Mouse (Mus musculus) hindbrain, postnatal 0 days (tissue): Measurements from ENCODE around the gene Rnf185. TPM values are rescaled to one million over a fixed set of nuclear protein-coding genes. Genes with fewer than 3 reads are reported as not detected.

Experiments used
- ATAC-seq: fragments of 200-750 bp; cut with Nextera tagmentation; 2 replicates; pipeline ENCODE4 v1.8.0; 2017; ENCODE audit warnings: mild to moderate bottlenecking, moderate TSS enrichment, moderate library complexity
- DNase-seq: peaks from one replicate; pipeline ENCODE4 v3.0.0-alpha.2; 2015; ENCODE audit warnings: low spot score
- H3K27ac ChIP-seq: fragments of 300-500 bp; sonication (generic); 2 replicates; pipeline ENCODE4 v1.5.1; 2014; ENCODE audit warnings: mild to moderate bottlenecking
- H3K27me3 ChIP-seq: fragments of 300-500 bp; sonication (generic); 2 replicates; pipeline ENCODE4 v1.6.1; 2014; ENCODE audit warnings: low read length, mixed read lengths; ENCODE audit not compliant: insufficient read depth
- H3K36me3 ChIP-seq: fragments of 300-500 bp; sonication (generic); 2 replicates; pipeline ENCODE4 v1.6.1; 2014; ENCODE audit warnings: low read length, mixed read lengths; ENCODE audit not compliant: insufficient read depth
- H3K4me1 ChIP-seq: fragments of 300-500 bp; sonication (generic); 2 replicates; pipeline ENCODE4 v1.6.1; 2014; ENCODE audit warnings: antibody characterized with exemption, low read length, mixed read lengths; ENCODE audit not compliant: insufficient read depth
- H3K4me2 ChIP-seq: fragments of 300-500 bp; sonication (generic); 2 replicates; pipeline ENCODE4 v1.6.1; 2014; ENCODE audit warnings: low read depth, mild to moderate bottlenecking, low read length, moderate library complexity, mixed read lengths
- H3K4me3 ChIP-seq: fragments of 300-500 bp; sonication (generic); 2 replicates; pipeline ENCODE4 v1.5.1; 2014; ENCODE audit warnings: low read length
- H3K9ac ChIP-seq: fragments of 300-500 bp; sonication (generic); replicated peaks from 2 replicates; pipeline ENCODE4 v1.6.1; 2014; ENCODE audit warnings: mild to moderate bottlenecking, low read length, moderate library complexity, mixed read lengths
- H3K9me3 ChIP-seq: fragments of 300-500 bp; sonication (generic); 2 replicates; pipeline ENCODE4 v1.6.1; 2016; ENCODE audit warnings: low read length, mixed read lengths
- CTCF ChIP-seq: IDR thresholded peaks from 2 replicates; pipeline ENCODE4 v1.5.1; 2016; ENCODE audit warnings: antibody characterized with exemption, control low read depth, low read depth
- WGBS: fragments of 180-500 bp; shearing (Covaris S2); extraction: QIAGEN DNeasy Blood & Tissue Kit; methylation state at CpG from one replicate; pipeline ENCODE4 v1.1.7; 2014; 5-methylcytosine and 5-hydroxymethylcytosine counted together
- polyA plus RNA-seq: library from polyadenylated mRNA; unstranded; fragments of >200 nt; fragmentation: Nextera tagmentation; extraction: Ambion mirVana; gene quantifications from 2 replicates; pipeline ENCODE4 v1.2.1, GENCODE M21; 2015
- total RNA-seq: library from RNA; depleted of rRNA; stranded (reverse); fragments of >200 nt; gene quantifications from 2 replicates; pipeline ENCODE4 v1.2.3, GENCODE M21; 2014; rRNA removed

The Rnf185 gene
- total and polyA plus RNA-seq, 2 experiments from 2014 or later: 36.1 to 36.6 TPM

- Histone ChIP-seq H3K9ac (peak overlapping the region; percentile 71; the same call in 1 of the 2 replicates), H3K4me1 (peaks cover 21% of the 10 kb centered on the region)
These were observed 82.7 kb downstream of the Rnf185 start for GRCm38 (mm10) chr11:3369449-3369848.

DNA sequence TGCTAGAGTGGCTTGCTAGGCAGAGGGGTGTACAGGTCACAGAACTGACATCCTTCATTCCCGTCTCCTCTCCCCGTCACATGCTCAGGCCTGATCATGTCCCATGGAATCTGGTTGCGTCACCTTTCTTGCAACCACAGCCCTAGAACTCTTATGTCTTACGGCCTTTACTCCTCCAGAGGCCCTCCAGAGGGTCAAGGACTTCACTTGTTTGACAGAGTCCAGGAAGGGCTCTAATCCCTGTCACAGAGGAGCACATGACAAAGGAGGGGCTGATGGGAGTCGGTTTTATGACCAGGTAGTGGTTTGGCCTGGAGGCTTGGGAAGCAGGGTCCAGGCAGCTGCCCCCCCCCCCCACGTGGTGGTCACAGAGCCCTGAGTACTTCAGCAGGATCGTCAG, 83.2 kb downstream of the Rnf185 start:
- Histone ChIP-seq H3K27ac (no peak overlapping the region), H3K4me2 (peak overlapping the region; percentile 87), H3K36me3 (no peaks in the 10 kb centered on the region), H3K9me3 (no peaks in the 10 kb centered on the region), H3K4me3 (no peak overlapping the region), H3K9ac (no peak overlapping the region), H3K27me3 (no peaks in the 10 kb centered on the region), H3K4me1 (peaks cover 16% of the 10 kb centered on the region)
- ATAC-seq (no peak), DNase-seq (no peak)
- 60% methylated on average over 7 of the region's 7 CpGs for WGBS
- no peak for TF ChIP-seq CTCF

More at GRCm38 (mm10) chr11:3369449-3369848, 82.7 kb downstream of the Rnf185 start:
- H3K36me3 ChIP-seq: no peaks in the 10 kb centered on the region
- TF ChIP-seq CTCF: no peak
- H3K4me3 ChIP-seq: no peak overlapping the region
- H3K9me3 ChIP-seq: no peaks in the 10 kb centered on the region
- DNase-seq (no peak), ATAC-seq (no peak)
- peak overlapping the region; percentile 87 for H3K4me2 ChIP-seq
- no peaks in the 10 kb centered on the region for H3K27me3 ChIP-seq
- H3K27ac ChIP-seq: no peak overlapping the region
- WGBS: 67% methylated on average over 5 of the region's 5 CpGs

- TF ChIP-seq CTCF: no peak
- H3K36me3 ChIP-seq: no peaks in the 10 kb centered on the region
- DNase-seq (no peak), ATAC-seq (no peak)
- H3K4me1 ChIP-seq: peaks cover 8% of the 10 kb centered on the region
- no peaks in the 10 kb centered on the region for H3K9me3 ChIP-seq
- H3K27ac ChIP-seq: no peak overlapping the region
- 76% methylated on average over 7 of the region's 7 CpGs for WGBS
- no peak overlapping the region for H3K9ac ChIP-seq
- no peak overlapping the region for H3K4me3 ChIP-seq
- no peak overlapping the region for H3K4me2 ChIP-seq
- no peaks in the 10 kb centered on the region for H3K27me3 ChIP-seq
These were observed 85.8 kb downstream of the Rnf185 start for GRCm38 (mm10) chr11:3366411-3366810.

Other genes starting within 250 kb of the Rnf185 start
- gene Eif4enif1, start 250.0 kb downstream of the Rnf185 start, total RNA-seq: 42.1 and 47.7 TPM in 2 replicates
- 35.2 and 35.3 TPM in 2 replicates for gene Eif4enif1, start 250.0 kb downstream of the Rnf185 start, polyA plus RNA-seq
- 62.3 and 73.1 TPM in 2 replicates for gene Drg1, start 185.9 kb downstream of the Rnf185 start, total RNA-seq
- gene Drg1, start 185.9 kb downstream of the Rnf185 start, polyA plus RNA-seq: 176 and 186 TPM in 2 replicates
- 89.6 and 97.1 TPM in 2 replicates for gene Patz1, start 163.5 kb downstream of the Rnf185 start, total RNA-seq
- 38.8 and 40.4 TPM in 2 replicates for gene Patz1, start 163.5 kb downstream of the Rnf185 start, polyA plus RNA-seq
- 34.3 and 40.9 TPM in 2 replicates for gene Pik3ip1, start 122.0 kb downstream of the Rnf185 start, total RNA-seq
- gene Pik3ip1, start 122.0 kb downstream of the Rnf185 start, polyA plus RNA-seq: 41.6 and 45.4 TPM in 2 replicates
- gene Limk2, start 43.2 kb downstream of the Rnf185 start, total RNA-seq: 206 and 235 TPM in 2 replicates
- 110 and 113 TPM in 2 replicates for gene Limk2, start 43.2 kb downstream of the Rnf185 start, polyA plus RNA-seq
- 30.4 and 34.8 TPM in 2 replicates for gene Pla2g3, start 35.9 kb upstream of the Rnf185 start, total RNA-seq
- gene Pla2g3, start 35.9 kb upstream of the Rnf185 start, polyA plus RNA-seq: 18.5 and 21.2 TPM in 2 replicates
- gene Inpp5j, start 52.5 kb upstream of the Rnf185 start, total RNA-seq: 9.4 and 11.7 TPM in 2 replicates
- gene Inpp5j, start 52.5 kb upstream of the Rnf185 start, polyA plus RNA-seq: 14.6 and 15.3 TPM in 2 replicates
- gene Selenom, start 62.3 kb upstream of the Rnf185 start, total RNA-seq: 321 and 384 TPM in 2 replicates
- 359 and 389 TPM in 2 replicates for gene Selenom, start 62.3 kb upstream of the Rnf185 start, polyA plus RNA-seq
- gene Smtn, start 88.2 kb upstream of the Rnf185 start, total RNA-seq: 7.7 and 10.0 TPM in 2 replicates
- gene Smtn, start 88.2 kb upstream of the Rnf185 start, polyA plus RNA-seq: 10.7 and 12.8 TPM in 2 replicates
- gene Morc2a, start 196.8 kb upstream of the Rnf185 start, total RNA-seq: 34.9 and 36.2 TPM in 2 replicates
- 17.1 and 17.7 TPM in 2 replicates for gene Morc2a, start 196.8 kb upstream of the Rnf185 start, polyA plus RNA-seq